Mouse (Mus musculus) MEL (cell line): ENCODE data around the gene Tekt5. TPM values are rescaled to one million over a fixed set of nuclear protein-coding genes. Genes with fewer than 3 reads are reported as not detected.

ENCODE experiments used
- DNase-seq: peaks from one replicate; pipeline ENCODE4 v3.0.0; 2011; ENCODE audit warnings: low read depth, low spot score
- H3K27ac ChIP-seq: 2 replicates; pipeline ENCODE4 v1.5.1; 2012; ENCODE audit warnings: low read depth, mild to moderate bottlenecking, control low read depth, low read length, moderate library complexity; ENCODE audit not compliant: control insufficient read depth
- H3K27me3 ChIP-seq, 2 experiments: fragments of 150-350 bp in 1 of 2; sonication (generic) in 1 of 2; 2 replicates each; pipeline ENCODE4 v1.6.1; 2012; ENCODE audit warnings: low read length in 2 of 2, mild to moderate bottlenecking in 2 of 2, improper control_type of control experiment in 1 of 2, moderate library complexity in 1 of 2; ENCODE audit not compliant: insufficient read depth in 2 of 2, control insufficient read depth in 1 of 2
- H3K36me3 ChIP-seq, 2 experiments: 2 replicates each; pipeline ENCODE4 v1.6.1; 2012 to 2014; ENCODE audit warnings: low read length in 2 of 2, improper control_type of control experiment in 1 of 2, inconsistent platforms in 1 of 2, mild to moderate bottlenecking in 1 of 2; ENCODE audit not compliant: insufficient read depth in 2 of 2, control insufficient read depth in 1 of 2
- H3K4me1 ChIP-seq, 2 experiments: fragments of 150-350 bp in 1 of 2; sonication (generic) in 1 of 2; 2 replicates each; pipeline ENCODE4 v1.6.1; 2012; ENCODE audit warnings: low read length in 2 of 2, improper control_type of control experiment in 1 of 2, mild to moderate bottlenecking in 1 of 2; ENCODE audit not compliant: insufficient read depth in 2 of 2, control insufficient read depth in 1 of 2
- H3K4me3 ChIP-seq, 2 experiments: fragments of 150-350 bp in 1 of 2; sonication (generic) in 1 of 2; 2 replicates each; pipeline ENCODE4 v1.5.1; 2012; ENCODE audit warnings: low read depth in 2 of 2, low read length in 2 of 2, mild to moderate bottlenecking in 2 of 2, moderate library complexity in 2 of 2, control low read depth in 1 of 2, improper control_type of control experiment in 1 of 2; ENCODE audit not compliant: control insufficient read depth in 1 of 2, insufficient read depth in 1 of 2
- H3K79me2 ChIP-seq: 2 replicates; pipeline ENCODE4 v1.6.1; 2012; ENCODE audit warnings: mild to moderate bottlenecking, low read length, moderate library complexity; ENCODE audit not compliant: control insufficient read depth, poor library complexity, insufficient read depth
- H3K9ac ChIP-seq: 2 replicates; pipeline ENCODE4 v1.6.1; 2012; ENCODE audit warnings: low read depth, mild to moderate bottlenecking, control low read depth, low read length, moderate library complexity; ENCODE audit not compliant: control insufficient read depth, poor library complexity, severe bottlenecking
- H3K9me3 ChIP-seq: fragments of 150-350 bp; sonication (generic); replicated peaks from 2 replicates; pipeline ENCODE4 v1.6.1; 2012; ENCODE audit warnings: mild to moderate bottlenecking, low read length, improper control_type of control experiment, moderate library complexity; ENCODE audit not compliant: insufficient read depth
- BHLHE40 ChIP-seq: IDR thresholded peaks from 2 replicates; pipeline ENCODE4 v1.6.1; 2012; ENCODE audit warnings: low read depth, mild to moderate bottlenecking, inconsistent platforms, low read length, improper control_type of control experiment, borderline replicate concordance
- CHD2 ChIP-seq: IDR thresholded peaks from 2 replicates; pipeline ENCODE4 v1.6.1; 2011; ENCODE audit warnings: low read length, improper control_type of control experiment
- EP300 ChIP-seq, 2 experiments: IDR thresholded peaks; 2 replicates each; pipeline ENCODE4 v1.6.1; 2011; ENCODE audit warnings: improper control_type of control experiment in 2 of 2, low read length in 2 of 2, low read depth in 1 of 2, mild to moderate bottlenecking in 1 of 2
- ETS1 ChIP-seq: IDR thresholded peaks from 2 replicates; pipeline ENCODE4 v1.6.1; 2012; ENCODE audit warnings: low read depth, mild to moderate bottlenecking, inconsistent platforms, low read length, improper control_type of control experiment, moderate library complexity
- GABPA ChIP-seq: IDR thresholded peaks from 2 replicates; pipeline ENCODE4 v1.6.1; 2012; ENCODE audit warnings: low read depth, mild to moderate bottlenecking, inconsistent platforms, low read length, improper control_type of control experiment, moderate library complexity
- GATA1 ChIP-seq: IDR thresholded peaks from 2 replicates; pipeline ENCODE4 v1.6.1; 2011; ENCODE audit warnings: low read depth, low read length, improper control_type of control experiment
- MAFK ChIP-seq: IDR thresholded peaks from 2 replicates; pipeline ENCODE4 v1.6.1; 2011; ENCODE audit warnings: low read depth, mild to moderate bottlenecking, low read length, improper control_type of control experiment, borderline replicate concordance
- MAX ChIP-seq: IDR thresholded peaks from 2 replicates; pipeline ENCODE4 v1.6.1; 2011; ENCODE audit warnings: low read length, improper control_type of control experiment
- MEF2A ChIP-seq: IDR thresholded peaks from 2 replicates; pipeline ENCODE4 v1.6.1; 2014; ENCODE audit warnings: low read depth, mild to moderate bottlenecking, inconsistent platforms, low read length, improper control_type of control experiment; ENCODE audit not compliant: poor library complexity, insufficient replicate concordance, severe bottlenecking; ENCODE audit errors: extremely low read depth
- MYC ChIP-seq: IDR thresholded peaks from 2 replicates; pipeline ENCODE4 v1.6.1; 2011; ENCODE audit warnings: low read depth, mild to moderate bottlenecking, low read length, improper control_type of control experiment, moderate library complexity
- NELFE ChIP-seq: IDR thresholded peaks from 2 replicates; pipeline ENCODE4 v1.6.1; 2011; ENCODE audit warnings: low read depth, low read length, improper control_type of control experiment
- NRF1 ChIP-seq: IDR thresholded peaks from 2 replicates; pipeline ENCODE4 v1.6.1; 2014; ENCODE audit warnings: low read depth, mild to moderate bottlenecking, inconsistent platforms, low read length, improper control_type of control experiment, moderate library complexity; ENCODE audit not compliant: poor library complexity, insufficient read depth, severe bottlenecking
- POLR2A ChIP-seq, 2 experiments: IDR thresholded peaks; 2 replicates each; pipeline ENCODE4 v1.6.1; 2011 to 2012; ENCODE audit warnings: low read length in 2 of 2, mild to moderate bottlenecking in 2 of 2, control low read depth in 1 of 2, improper control_type of control experiment in 1 of 2, low read depth in 1 of 2, moderate library complexity in 1 of 2; ENCODE audit not compliant: control insufficient read depth in 1 of 2, insufficient read depth in 1 of 2, poor library complexity in 1 of 2
- POLR2AphosphoS2 ChIP-seq: IDR thresholded peaks from 2 replicates; pipeline ENCODE4 v1.6.1; 2011; ENCODE audit warnings: low read length, improper control_type of control experiment
- POLR2AphosphoS5 ChIP-seq: IDR thresholded peaks from 2 replicates; pipeline ENCODE4 v1.6.1; 2012; ENCODE audit warnings: low read depth, borderline replicate concordance, mild to moderate bottlenecking, inconsistent platforms, low read length, moderate library complexity, mixed read lengths
- RCOR1 ChIP-seq: IDR thresholded peaks from 2 replicates; pipeline ENCODE4 v1.6.1; 2012; ENCODE audit warnings: low read depth, mild to moderate bottlenecking, inconsistent platforms, low read length, improper control_type of control experiment
- TAL1 ChIP-seq: IDR thresholded peaks from 2 replicates; pipeline ENCODE4 v1.6.1; 2012; ENCODE audit warnings: mild to moderate bottlenecking, inconsistent platforms, low read length, moderate library complexity, mixed read lengths
- TCF12 ChIP-seq: IDR thresholded peaks from 2 replicates; pipeline ENCODE4 v1.6.1; 2014; ENCODE audit warnings: low read depth, mild to moderate bottlenecking, inconsistent platforms, low read length, improper control_type of control experiment, moderate library complexity
- ZC3H11A ChIP-seq: IDR thresholded peaks from 2 replicates; pipeline ENCODE4 v1.6.1; 2012; ENCODE audit warnings: low read depth, mild to moderate bottlenecking, inconsistent platforms, low read length, improper control_type of control experiment
- polyA plus RNA-seq, 2 experiments: library from polyadenylated mRNA; stranded (reverse) in 1 of 2; unstranded in 1 of 2; fragments of >175 nt in 1 of 2; fragments of >200 nt in 1 of 2; gene quantifications; 2 replicates each; pipeline versions ENCODE4 v1.2.1 to v1.2.4; 2012; ENCODE audit warnings: low replicate concordance in 2 of 2, low read depth in 1 of 2; ENCODE audit not compliant: insufficient read length in 2 of 2, insufficient read depth in 1 of 2, missing spikeins in 1 of 2
- total RNA-seq: library from RNA; depleted of rRNA; stranded (reverse); fragments of 300-350 nt; gene quantifications from 2 replicates; pipeline ENCODE4 v1.2.3, GENCODE M21; 2012

Gene Tekt5
- total and polyA plus RNA-seq, 3 experiments = 0.08 to 0.25 TPM; not detected in 1

DNA sequence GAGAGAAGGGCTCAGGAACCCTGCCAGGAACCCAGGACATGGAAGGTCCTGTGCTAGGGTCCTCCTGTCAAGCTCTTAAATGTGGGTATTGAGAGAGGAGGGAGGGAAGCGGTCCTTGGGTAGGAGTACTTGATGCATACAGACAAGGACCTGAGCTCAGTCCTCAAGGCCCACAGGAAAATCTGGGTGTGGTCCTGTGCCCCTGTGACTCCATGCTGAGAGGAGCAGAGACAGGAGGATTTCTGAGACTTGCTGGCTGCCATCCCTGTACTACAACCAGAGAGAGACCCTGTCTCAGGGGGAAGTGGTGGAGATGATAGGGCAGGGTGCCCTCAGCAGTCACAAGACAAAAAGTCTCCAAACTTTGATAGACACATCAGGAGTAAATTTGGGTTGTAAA is 25.3 kb downstream of the Tekt5 start:
- H3K9me3 ChIP-seq = no peaks in the 10 kb centered on the region
- TF ChIP-seq MAFK = no peak
- TF ChIP-seq NRF1 = no peak
- TF ChIP-seq MYC = no peak
- no peak for TF ChIP-seq POLR2AphosphoS5
- no peak for TF ChIP-seq TCF12
- no peaks in the 10 kb centered on the region for H3K4me1 ChIP-seq
- no peak overlapping the region for H3K4me3 ChIP-seq
- H3K27me3 ChIP-seq = peaks cover 0 to 1% of the 10 kb centered on the region in 2 experiments; a peak in 1 of 4 replicates
- H3K9ac ChIP-seq = no peak overlapping the region
- no peaks in the 10 kb centered on the region for H3K79me2 ChIP-seq
- H3K27ac ChIP-seq = no peak overlapping the region
- H3K36me3 ChIP-seq = no peaks in the 10 kb centered on the region
- no peak for DNase-seq

DNA sequence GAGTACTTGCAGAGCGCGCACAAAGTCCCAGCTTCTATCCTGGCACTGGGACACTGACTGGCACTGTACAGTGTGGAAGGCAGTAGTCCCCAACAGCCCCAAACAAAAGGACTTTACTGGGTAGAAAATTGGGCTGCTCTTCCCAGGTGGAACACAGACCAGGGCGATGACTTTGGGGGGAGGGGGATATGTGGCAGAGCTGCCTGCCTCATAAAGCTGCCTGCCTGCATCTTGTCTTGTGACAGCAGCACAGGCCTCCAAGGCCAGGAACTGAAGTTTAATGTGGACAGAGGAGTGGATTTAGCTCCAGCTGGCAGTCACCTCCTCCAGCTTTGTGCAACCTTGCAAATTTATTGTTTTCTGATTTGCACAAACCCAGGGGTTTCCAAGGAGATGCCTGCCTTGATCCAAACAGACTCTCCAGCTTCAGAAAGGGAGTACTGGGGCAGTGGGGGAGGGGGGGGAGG is 25.8 kb downstream of the Tekt5 start:
- H3K27ac ChIP-seq = no peak overlapping the region
- H3K27me3 ChIP-seq = peaks cover 0 to 1% of the 10 kb centered on the region in 2 experiments; a peak in 1 of 4 replicates
- no peaks in the 10 kb centered on the region for H3K36me3 ChIP-seq
- DNase-seq = no peak
- no peaks in the 10 kb centered on the region for H3K4me1 ChIP-seq
- H3K9me3 ChIP-seq = no peaks in the 10 kb centered on the region
- no peaks in the 10 kb centered on the region for H3K79me2 ChIP-seq
- no peak overlapping the region for H3K4me3 ChIP-seq
- no peak overlapping the region for H3K9ac ChIP-seq
- TF ChIP-seq RCOR1 = no peak
- TF ChIP-seq BHLHE40 = no peak
- no peak for TF ChIP-seq POLR2A (IDR thresholded peaks at IDR 0.05; ENCODE audit: control insufficient read depth in 1 of 2, insufficient read depth in 1 of 2, low read depth in 1 of 2, low read length in 2 of 2, poor library complexity in 1 of 2)
- no peak for TF ChIP-seq EP300 (IDR thresholded peaks at IDR 0.05; ENCODE audit: low read depth in 1 of 2, low read length in 2 of 2)
- no peak for TF ChIP-seq MAX
- TF ChIP-seq GATA1 = no peak

DNA sequence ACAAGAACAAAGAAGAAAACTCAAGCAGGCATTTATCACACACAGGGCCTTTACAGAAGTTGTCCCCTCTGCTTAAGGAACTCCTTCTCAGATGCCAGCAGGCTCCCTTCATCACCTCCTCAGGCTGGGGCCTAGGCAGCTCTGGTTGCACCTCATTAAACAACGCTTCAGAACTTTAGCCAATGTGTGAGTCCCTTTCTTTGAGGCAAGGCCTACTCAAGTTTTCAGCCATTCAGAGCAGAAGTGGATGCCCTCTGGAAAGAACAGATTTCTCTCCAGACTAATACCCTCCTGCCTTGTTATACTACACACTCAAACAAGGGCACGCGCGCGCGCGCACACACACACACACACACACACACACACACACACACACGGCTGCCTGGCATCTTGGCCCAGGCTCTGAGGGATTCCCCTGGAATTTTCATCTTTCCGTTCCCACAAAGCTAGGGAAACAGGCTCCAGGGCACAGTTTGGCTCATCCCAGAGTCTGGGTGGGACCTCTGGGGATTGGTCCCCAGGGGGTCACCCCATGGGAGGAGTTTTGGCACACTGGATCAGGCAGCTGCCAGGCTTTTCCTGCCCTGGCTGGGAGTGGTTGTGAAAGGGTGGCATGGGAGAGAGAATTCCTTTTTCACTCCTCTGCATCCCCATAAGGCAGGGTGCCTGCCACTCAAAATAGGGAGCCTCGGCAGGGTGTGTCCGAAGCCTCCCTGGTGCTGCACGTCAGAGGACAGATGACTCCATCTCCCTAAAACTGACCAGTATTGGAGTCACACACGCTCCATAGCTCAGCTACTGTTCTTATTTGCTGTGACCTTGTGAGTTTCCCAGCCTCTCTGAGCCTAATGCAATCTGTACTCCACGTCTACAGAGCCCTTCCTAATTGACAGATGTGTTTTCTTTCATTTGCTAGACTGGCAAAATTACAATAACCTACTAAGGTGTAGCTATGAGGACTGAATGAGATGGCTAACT is 28.8 kb downstream of the Tekt5 start:
- no peak for DNase-seq
- Histone ChIP-seq H3K27ac (no peak overlapping the region), H3K27me3 (peaks cover 0 to 1% of the 10 kb centered on the region in 2 experiments; a peak in 1 of 4 replicates), H3K79me2 (no peaks in the 10 kb centered on the region), H3K4me1 (no peaks in the 10 kb centered on the region), H3K4me3 (no peak overlapping the region), H3K9ac (no peak overlapping the region), H3K36me3 (no peaks in the 10 kb centered on the region), H3K9me3 (no peaks in the 10 kb centered on the region)
- no peak for TF ChIP-seq POLR2AphosphoS2
- TF ChIP-seq CHD2 = no peak
- TF ChIP-seq ZC3H11A = no peak
- no peak for TF ChIP-seq POLR2AphosphoS5
- TF ChIP-seq GATA1 = no peak
- no peak for TF ChIP-seq TAL1
- TF ChIP-seq MAX = no peak
- no peak for TF ChIP-seq GABPA
- TF ChIP-seq MEF2A = no peak
- no peak for TF ChIP-seq NELFE
- TF ChIP-seq ETS1 = no peak
